Mouse (Mus musculus): ENCODE measurements around the gene Car15.

GRCm38 (mm10) chr16:17785337-17785736, 52.8 kb downstream of the Car15 start:
- TF ChIP-seq POLR2A (IDR thresholded peaks at IDR 0.05; ENCODE audit: low read depth, low read length) (no peak), CTCF (IDR thresholded peaks at IDR 0.05; ENCODE audit: extremely low read depth, insufficient read length, insufficient replicate concordance, low read depth, low read length) (no peak)
